Mouse (Mus musculus) adrenal gland, postnatal 10 days (tissue): ENCODE data around the gene Pecam1. TPM values are rescaled to one million over a fixed set of nuclear protein-coding genes. Genes with fewer than 3 reads are reported as not detected.
"Not testable (repeated sequence)": the region's sequence is repeated elsewhere in the genome, so short reads cannot be mapped to it uniquely, and the experiment has no call there.

Experiments used
- DNase-seq: peaks from one replicate; pipeline ENCODE4 v3.0.0; 2021; ENCODE audit warnings: mixed read lengths
- total RNA-seq, 2 experiments: library from RNA; stranded (reverse); gene quantifications; 2 replicates each; pipeline ENCODE4 v1.2.3; 2021

Pecam1 gene
- total RNA-seq, 2 experiments from 2014 or later = 131 to 146 TPM

DNA sequence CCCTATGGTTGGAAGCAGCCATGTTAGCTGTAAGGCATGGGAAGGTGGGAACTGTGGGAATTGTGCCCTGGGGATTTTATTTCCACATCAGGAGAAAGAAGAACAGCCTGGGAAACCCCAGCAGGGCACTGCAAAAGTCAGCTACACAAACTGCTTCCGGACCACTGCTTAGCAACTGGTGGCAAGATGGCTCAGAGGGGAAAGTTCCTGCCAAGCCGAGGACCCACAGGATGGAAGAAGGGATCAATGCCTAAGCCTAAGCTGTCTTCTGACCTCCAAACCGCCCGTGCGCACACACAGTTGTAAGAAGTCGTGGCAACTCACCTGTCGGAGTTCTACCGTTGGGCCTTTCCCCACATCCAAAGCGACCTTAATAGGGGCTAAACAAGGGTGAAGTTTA lies 22.6 kb upstream of the Pecam1 start:
- DNase-seq = no peak

- DNase-seq = no peak
Measured at GRCm38 (mm10) chr11:106770195-106770974, 20.0 kb upstream of the Pecam1 start.

DNA sequence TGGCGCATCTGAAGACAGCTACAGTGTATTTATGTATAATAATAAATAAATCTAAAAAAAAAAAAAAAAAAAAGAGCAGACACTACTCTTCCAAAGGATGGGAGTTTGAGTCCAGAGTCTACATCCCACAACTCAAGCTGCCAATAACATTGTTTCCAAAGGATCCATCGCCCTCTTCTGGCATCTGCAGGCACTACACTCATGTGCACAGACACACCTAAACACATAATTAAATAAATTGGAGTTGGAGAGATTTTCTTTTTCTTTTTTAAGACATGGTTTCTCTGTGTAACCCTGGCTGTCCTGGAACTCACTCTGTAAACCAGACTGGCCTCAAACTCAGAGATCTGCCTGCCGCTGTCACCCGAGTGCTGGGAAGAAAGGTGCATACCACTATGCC lies 17.1 kb upstream of the Pecam1 start:
- no peak for DNase-seq

- no peak for DNase-seq
Measured at GRCm38 (mm10) chr11:106766611-106767162, 16.3 kb upstream of the Pecam1 start.

DNA sequence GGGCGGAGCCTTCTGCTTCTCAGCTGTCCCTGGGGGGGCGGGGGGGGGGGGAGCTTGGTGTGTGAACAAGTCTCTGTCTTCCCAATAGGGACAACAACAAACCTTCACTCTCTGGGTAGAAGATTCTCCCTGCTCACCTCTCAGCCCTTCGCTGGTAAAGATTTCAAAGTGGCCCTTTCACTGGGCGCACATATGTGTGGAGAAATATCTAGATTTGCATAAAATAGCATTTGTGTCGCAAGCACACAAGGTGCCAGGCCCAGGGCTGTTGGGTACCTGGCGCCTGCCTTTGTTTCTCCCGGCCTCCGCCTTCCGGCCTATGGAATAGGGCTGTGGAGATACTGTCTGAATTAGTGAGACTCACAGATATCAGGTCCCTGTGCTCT lies 12.4 kb upstream of the Pecam1 start:
- DNase-seq = no peak

DNA sequence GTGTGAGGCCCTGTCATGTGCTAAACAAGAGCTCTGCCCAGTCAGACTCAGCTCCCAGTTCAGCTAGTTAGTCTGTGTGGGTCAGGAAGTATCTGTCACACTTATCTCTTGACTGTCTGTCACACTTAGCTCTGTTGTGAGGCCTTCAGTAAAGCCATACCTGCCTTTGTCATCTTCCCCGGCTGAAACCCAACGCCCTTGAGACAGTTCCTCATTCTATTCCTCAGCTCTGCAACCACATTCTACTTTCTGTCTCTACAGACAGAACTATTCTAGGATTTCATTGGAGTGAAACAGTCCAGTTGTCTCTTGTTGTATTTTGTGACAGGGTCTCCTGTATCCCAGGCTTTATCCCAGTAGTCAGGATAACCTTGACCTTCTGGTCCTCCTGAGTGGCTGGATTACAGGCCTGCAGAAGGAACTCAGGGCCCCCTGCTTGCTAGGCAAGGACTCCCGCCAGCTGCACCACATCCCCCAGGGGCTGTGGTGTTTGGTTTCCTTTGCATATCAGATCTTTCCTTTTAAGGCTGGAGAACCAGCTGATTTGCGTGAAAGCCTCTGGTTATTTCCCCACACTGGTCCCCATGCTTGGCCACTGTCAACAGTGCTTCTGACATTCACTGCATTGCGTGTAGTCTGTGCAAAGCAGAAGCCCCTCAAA lies 11.8 kb upstream of the Pecam1 start:
- DNase-seq = no peak

- DNase-seq = no peak
Measured at GRCm38 (mm10) chr11:106760511-106760910, 10.1 kb upstream of the Pecam1 start.

GRCm38 (mm10) chr11:106759028-106759427 lies 8.6 kb upstream of the Pecam1 start:
- no peak for DNase-seq

DNA sequence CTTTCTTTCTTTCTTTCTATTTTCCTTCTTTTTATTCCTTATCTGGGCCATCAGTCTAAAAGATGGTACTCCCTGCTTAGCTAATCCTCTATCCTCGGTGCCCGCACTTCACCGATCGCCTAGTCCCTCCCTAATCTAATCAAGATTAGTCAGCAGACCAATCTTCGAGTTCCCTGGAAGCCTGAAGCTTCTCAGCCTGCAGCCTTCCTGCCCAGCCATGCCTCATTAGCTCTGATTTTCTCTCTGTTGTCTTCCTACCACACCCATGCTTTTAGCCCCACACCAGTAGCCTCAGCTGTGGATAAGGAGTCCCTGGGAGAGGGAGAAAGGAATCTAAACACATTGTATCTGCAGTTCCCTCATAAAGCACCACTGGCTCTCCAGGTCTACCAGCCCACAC lies 5.2 kb upstream of the Pecam1 start:
- DNase-seq = no peak

GRCm38 (mm10) chr11:106753314-106753713 lies 2.9 kb upstream of the Pecam1 start:
- DNase-seq = no peak

GRCm38 (mm10) chr11:106752103-106752502 lies 1.7 kb upstream of the Pecam1 start:
- DNase-seq = no peak

GRCm38 (mm10) chr11:106751039-106752018 lies 901 bp upstream of the Pecam1 start, which contains the start of gene Milr1:
TSS of gene Milr1 (plus strand) at chr11:106751226.
- DNase-seq = no peak

DNA sequence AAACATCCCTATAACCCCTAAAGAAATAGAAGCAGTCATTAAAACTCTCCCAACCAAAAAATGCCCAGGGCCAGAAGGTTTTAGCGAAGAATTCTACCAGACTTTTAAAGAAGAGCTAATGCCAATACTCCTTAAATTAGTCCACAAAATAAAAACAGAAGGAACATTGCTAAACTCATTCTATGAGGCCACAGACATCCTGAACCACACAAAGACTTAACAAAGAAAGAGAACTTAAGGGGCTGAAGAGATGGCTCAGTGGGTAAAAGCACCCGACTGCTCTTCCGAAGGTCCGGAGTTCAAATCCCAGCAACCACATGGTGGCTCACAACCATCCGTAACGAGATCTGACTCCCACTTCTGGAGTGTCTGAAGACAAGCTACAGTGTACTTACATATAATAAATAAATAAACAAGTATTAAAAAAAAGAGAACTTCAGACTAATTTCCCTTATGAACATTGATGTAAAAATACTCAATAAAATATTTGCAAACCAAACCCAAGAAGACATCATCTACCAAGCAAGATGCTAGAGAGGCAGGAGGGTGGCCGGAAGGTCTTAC lies 789 bp downstream of the Pecam1 start:
- DNase-seq = not testable (repeated sequence)

DNA sequence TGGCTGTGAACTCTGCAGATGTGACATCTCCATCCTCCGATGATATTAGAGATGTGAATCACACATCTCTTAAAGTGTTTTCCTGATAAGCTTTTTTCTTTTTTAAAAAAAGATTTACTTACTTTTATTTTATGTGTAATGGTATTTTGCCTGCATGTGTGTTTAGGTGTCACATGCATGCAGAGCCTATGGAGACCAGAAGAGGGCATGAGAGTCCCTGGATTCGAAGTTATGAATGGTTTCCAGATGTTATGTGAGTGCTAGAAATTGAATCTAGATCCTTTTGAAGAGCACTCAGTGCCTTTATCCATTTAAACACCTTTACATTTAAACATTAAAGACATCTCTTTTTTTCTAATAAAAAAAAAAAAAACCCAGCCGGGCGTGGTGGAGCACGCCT lies 5.5 kb downstream of the Pecam1 start:
- DNase-seq = no peak

DNA sequence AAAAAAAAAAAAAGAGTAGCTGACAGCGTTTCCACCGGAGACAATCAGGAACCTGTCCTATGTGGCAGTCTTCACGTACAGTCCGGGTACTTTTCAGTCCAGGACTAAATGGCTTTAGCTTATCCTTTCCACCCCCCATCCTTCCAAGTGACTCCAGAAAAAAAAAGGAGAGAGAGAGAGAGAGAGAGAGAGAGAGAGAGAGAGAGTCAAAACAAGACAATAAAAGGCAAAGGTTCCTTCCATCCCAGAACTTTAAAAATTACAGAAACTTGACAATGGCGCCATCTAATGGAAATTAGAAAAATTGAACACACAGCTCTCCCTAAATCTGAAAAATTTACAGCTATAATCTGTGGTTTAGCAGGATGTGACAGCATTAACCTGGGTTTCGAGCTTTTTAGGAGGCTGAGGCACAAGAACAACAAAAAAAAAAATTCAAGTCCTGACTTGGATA lies 8.0 kb downstream of the Pecam1 start:
- no peak for DNase-seq

GRCm38 (mm10) chr11:106741826-106742225 lies 8.6 kb downstream of the Pecam1 start:
- no peak for DNase-seq

GRCm38 (mm10) chr11:106741232-106741631 lies 9.2 kb downstream of the Pecam1 start:
- no peak for DNase-seq

- DNase-seq = not testable (repeated sequence)
Measured at GRCm38 (mm10) chr11:106740724-106741123, 9.7 kb downstream of the Pecam1 start.

GRCm38 (mm10) chr11:106739116-106739515 lies 11.3 kb downstream of the Pecam1 start:
- no peak for DNase-seq

GRCm38 (mm10) chr11:106737178-106737621 lies 13.2 kb downstream of the Pecam1 start:
- DNase-seq = peak; percentile 35

DNA sequence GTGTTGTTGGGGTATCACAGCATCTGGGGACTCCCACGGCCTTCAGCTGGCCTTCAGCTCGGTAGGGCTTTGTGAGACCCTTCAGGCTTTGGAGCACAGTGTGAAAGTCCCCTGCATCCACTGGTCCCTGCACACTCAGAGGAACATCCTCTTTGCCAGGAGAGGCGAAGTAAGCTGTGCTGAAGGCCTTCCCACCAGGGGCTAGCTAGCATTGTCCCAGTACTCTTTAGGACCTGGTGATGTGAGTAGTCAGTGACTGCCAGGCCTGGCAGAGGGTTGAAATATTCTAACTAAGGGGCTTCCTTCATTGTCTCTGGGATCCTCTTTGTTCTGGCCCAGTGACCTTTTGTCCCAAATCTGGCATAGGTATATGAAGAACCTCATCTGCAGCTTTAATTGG lies 13.8 kb downstream of the Pecam1 start:
- no peak for DNase-seq

DNA sequence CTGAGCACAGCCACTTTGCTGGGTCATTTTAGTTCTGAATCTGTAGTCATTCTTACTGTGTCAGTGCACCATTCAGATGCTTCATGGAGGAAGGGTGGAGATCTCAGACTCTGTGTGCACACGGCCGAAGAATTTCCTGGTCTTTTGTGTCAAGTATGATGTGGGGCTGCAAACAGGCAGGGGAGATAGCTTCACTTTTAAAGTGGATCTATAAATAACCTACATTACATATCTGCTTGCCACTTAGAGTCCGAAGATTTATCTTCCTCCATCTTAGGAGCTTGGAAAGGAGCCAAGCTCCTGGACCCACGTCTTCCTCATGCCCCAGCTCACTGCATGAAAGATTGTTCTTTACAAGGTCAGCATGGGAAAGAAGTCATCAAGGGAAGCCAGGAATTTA lies 19.7 kb downstream of the Pecam1 start:
- no peak for DNase-seq
